ENCODE assay signal across 8 mouse cellular contexts in the genomic region with DNA sequence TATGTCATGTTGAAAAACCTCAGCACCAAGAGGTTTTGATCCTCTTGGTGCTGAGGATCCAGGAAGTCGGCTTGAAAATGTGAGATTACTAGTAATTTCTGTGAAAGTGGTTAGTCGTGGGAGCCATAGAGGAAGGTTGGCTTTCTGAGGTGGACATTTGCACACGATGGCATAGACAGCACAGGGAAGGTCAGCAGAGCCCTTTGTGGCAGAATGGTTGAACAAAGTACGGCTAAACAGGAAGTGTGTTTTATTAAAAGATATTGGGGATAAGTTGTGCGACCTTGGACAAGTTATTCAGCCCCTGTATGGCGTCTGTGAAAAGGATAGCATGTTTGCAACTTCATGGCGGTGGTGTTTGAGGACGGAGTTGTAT. TPM values are rescaled to one million over a fixed set of nuclear protein-coding genes. Genes with fewer than 3 reads are reported as not detected.
A peak's percentile ranks its signal among the peaks of the same experiment; 100 is the strongest.
DNase-seq lines count a peak whose midpoint lies in the region; ATAC-seq and TF ChIP-seq lines count a peak whose summit lies in the region.

No protein-coding gene starts in this region.

- in situ Hi-C loops in ES-E14 (cut with MboI; ENCODE audit: low sequenced_read_pairs in 2 of 2, unreplicated experiment in 2 of 2): no loop called here

- 25% methylated on average over 8 of the region's 8 CpGs for WGBS in heart, embryonic 11.5 days (ENCODE audit: insufficient replicate concordance)
- 36% methylated on average over 8 of the region's 8 CpGs for WGBS in forebrain, postnatal 0 days
- WGBS in macrophage (ENCODE audit: missing documents): 14% methylated on average over 8 of the region's 8 CpGs

- peaks cover 11% of the 10 kb centered on the region for H3K4me1 ChIP-seq in heart, embryonic 11.5 days (ENCODE audit: control insufficient read depth, insufficient read depth, low read length)
- no peaks in the 10 kb centered on the region for H3K4me1 ChIP-seq in ES-E14 (ENCODE audit: control insufficient read depth in 2 of 2, insufficient read depth in 2 of 2, low read length in 2 of 2, poor library complexity in 1 of 2)
- no peaks in the 10 kb centered on the region; the same call in 1 of the 2 replicates for H3K4me1 ChIP-seq in forebrain, postnatal 0 days (ENCODE audit: insufficient read depth)

- H3K27ac ChIP-seq in heart, embryonic 11.5 days (ENCODE audit: low read depth, low read length): peak overlapping the region; percentile 81
- H3K27ac ChIP-seq in ES-E14 (ENCODE audit: insufficient read depth, low read depth, low read length, poor library complexity, severe bottlenecking) (no peak overlapping the region), macrophage (peak overlapping the region; percentile 91)
- H3K27ac ChIP-seq in forebrain, postnatal 0 days (ENCODE audit: low read depth, low read length): peak overlapping the region; percentile 6; the same call in 1 of the 2 replicates

- H3K9me3 ChIP-seq in heart, embryonic 11.5 days (replicated peaks; ENCODE audit: control insufficient read depth, low read length): no peaks in the 10 kb centered on the region
- no peaks in the 10 kb centered on the region for H3K9me3 ChIP-seq in ES-E14 (ENCODE audit: control insufficient read depth, insufficient read depth, low read depth, low read length)
- H3K9me3 ChIP-seq in forebrain, postnatal 0 days (ENCODE audit: low read length): no peaks in the 10 kb centered on the region

- no peaks in the 10 kb centered on the region for H3K36me3 ChIP-seq in heart, embryonic 11.5 days (ENCODE audit: control insufficient read depth, insufficient read depth, low read length)
- peaks cover 1% of the 10 kb centered on the region; the same call in 1 of the 2 replicates for H3K36me3 ChIP-seq in ES-E14 (ENCODE audit: control insufficient read depth, insufficient read depth, low read length, poor library complexity, severe bottlenecking)
- no peaks in the 10 kb centered on the region for H3K36me3 ChIP-seq in forebrain, postnatal 0 days (ENCODE audit: insufficient read depth)
- H3K36me3 ChIP-seq in macrophage (ENCODE audit: inconsistent target): no peaks in the 10 kb centered on the region

- H3K27me3 ChIP-seq in heart, embryonic 11.5 days (ENCODE audit: control insufficient read depth, insufficient read depth, low read length): no peaks in the 10 kb centered on the region
- no peaks in the 10 kb centered on the region for H3K27me3 ChIP-seq in forebrain, postnatal 0 days (ENCODE audit: insufficient read depth, low read length)

- peak; percentile 35; the same call in 1 of the 2 replicates for ATAC-seq in heart, embryonic 11.5 days (replicated peaks; ENCODE audit: insufficient number of reproducible peaks, low FRiP score, low TSS enrichment)
- ATAC-seq in forebrain, postnatal 0 days: 0 out of 2 replicates have a peak, but pooled peaks have one; percentile 7

- peaks cover 47% of the 10 kb centered on the region for H3K79me2 ChIP-seq in macrophage (ENCODE audit: inconsistent target)

- H3K4me2 ChIP-seq in heart, embryonic 11.5 days: peak overlapping the region; percentile 87
- H3K4me2 ChIP-seq in forebrain, postnatal 0 days (ENCODE audit: low read depth): peak overlapping the region; percentile 72

- H3K9ac ChIP-seq in heart, embryonic 11.5 days (ENCODE audit: low read depth, low read length): peak overlapping the region; percentile 93
- H3K9ac ChIP-seq in ES-E14 (ENCODE audit: insufficient read depth, low read depth, low read length, poor library complexity, severe bottlenecking): peak overlapping the region; percentile 80
- H3K9ac ChIP-seq in forebrain, postnatal 0 days: peak overlapping the region; percentile 51

- H3K4me3 ChIP-seq in heart, embryonic 11.5 days (ENCODE audit: low read depth, low read length): peak overlapping the region; percentile 79
- peak overlapping the region; percentile 73 to 75 for H3K4me3 ChIP-seq in ES-E14 (ENCODE audit: insufficient read depth in 1 of 2, low read depth in 1 of 2, low read length in 2 of 2, poor library complexity in 1 of 2, severe bottlenecking in 1 of 2)
- peak overlapping the region; percentile 58 for H3K4me3 ChIP-seq in forebrain, postnatal 0 days (ENCODE audit: low read depth, low read length)
- H3K4me3 ChIP-seq in macrophage (ENCODE audit: inconsistent target): peak overlapping the region; percentile 84

- DNase-seq in heart, adult 8-10 months (ENCODE audit: low spot score): no peak
- DNase-seq in ES-E14 (ENCODE audit: low read depth, low spot score): no peak
- DNase-seq in forebrain, postnatal 0 days: no peak
- no peak for DNase-seq in ovary, postnatal 14 days (ENCODE audit: low spot score)
- no peak for DNase-seq in ovary, adult 18-20 months (ENCODE audit: low spot score)
- no peak for DNase-seq in embryo, embryonic 10.5 days (ENCODE audit: low spot score)

- TF ChIP-seq CTCF in forebrain, postnatal 0 days (IDR thresholded peaks at IDR 0.05; ENCODE audit: low read depth): no peak

TF ChIP-seq in ES-E14, 5 proteins besides CTCF, POLR2A, EP300 and RAD21:
- no peak for TF ChIP-seq ZC3H11A (IDR thresholded peaks at IDR 0.05; ENCODE audit: borderline replicate concordance, low read depth, low read length)
- TF ChIP-seq HCFC1 (IDR thresholded peaks at IDR 0.05; ENCODE audit: borderline replicate concordance, insufficient read depth, low read length): no peak
- no peak for TF ChIP-seq ZNF384 (IDR thresholded peaks at IDR 0.05; ENCODE audit: low read depth, low read length)
- no peak for TF ChIP-seq MAFK (IDR thresholded peaks at IDR 0.05; ENCODE audit: insufficient read depth, low read depth, low read length)
- no peak for TF ChIP-seq CHD2 (IDR thresholded peaks at IDR 0.05; ENCODE audit: low read depth, low read length)

RNA-seq across cellular contexts. Expression of a gene that starts 0.5 kb away (rescaled TPM):
- 62.5 and 74.7 TPM in 2 replicates for polyA plus RNA-seq in heart, embryonic 11.5 days (2014; fragmentation: Nextera tagmentation; extraction: Ambion mirVana)
- 100 to 1,000 TPM; 216 to 264 (median 243) TPM for total RNA-seq in heart, adult 8-10 months (2022)
- 16.2 and 16.7 TPM in 2 replicates for total RNA-seq in ES-E14 (2012; rRNA removed)
- 14.5 and 18.7 TPM in 2 replicates for total RNA-seq in forebrain, postnatal 0 days (2014; rRNA removed)
- polyA plus RNA-seq in forebrain, postnatal 0 days (2015; fragmentation: Nextera tagmentation; extraction: Ambion mirVana): 11.0 and 17.3 TPM in 2 replicates
- 10 to 100 TPM in 19 of 26 experiments, 1 to 10 TPM in 7; 2.5 to 77.1 (median 26.1) TPM for total RNA-seq in macrophage (2018; cell fraction: chromatin; rRNA removed)
- total RNA-seq in macrophage (2018; cell fraction: cytosol; rRNA removed): 10 to 100 TPM; 26.3 to 60.1 (median 42.6) TPM
- 10 to 100 TPM in 24 of 26 experiments, 1 to 10 TPM in 2; 6.2 to 62.9 (median 24.0) TPM for total RNA-seq in macrophage (2018; cell fraction: nucleus; rRNA removed)
- 38.2 to 43.3 TPM (median 40.5 TPM) in 3 replicates for polyA plus RNA-seq in macrophage (2018)

RNA-seq across cellular contexts. Expression of a gene that starts 31.1 kb away (rescaled TPM):
- polyA plus RNA-seq in heart, embryonic 11.5 days (2014; fragmentation: Nextera tagmentation; extraction: Ambion mirVana): 56.0 and 58.0 TPM in 2 replicates
- 10 to 100 TPM; 18.9 to 20.2 (median 19.5) TPM for total RNA-seq in heart, adult 8-10 months (2022)
- total RNA-seq in ES-E14 (2012; rRNA removed): 36.5 and 39.6 TPM in 2 replicates
- 73.2 and 88.7 TPM in 2 replicates for total RNA-seq in forebrain, postnatal 0 days (2014; rRNA removed)
- 48.7 and 52.2 TPM in 2 replicates for polyA plus RNA-seq in forebrain, postnatal 0 days (2015; fragmentation: Nextera tagmentation; extraction: Ambion mirVana)
- 100 to 1,000 TPM in 17 of 26 experiments, 10 to 100 TPM in 9; 48.1 to 165 (median 119) TPM for total RNA-seq in macrophage (2018; cell fraction: chromatin; rRNA removed)
- 10 to 100 TPM; 10.7 to 23.4 (median 17.4) TPM for total RNA-seq in macrophage (2018; cell fraction: cytosol; rRNA removed)
- 100 to 1,000 TPM in 5 of 26 experiments, 10 to 100 TPM in 21; 29.4 to 122 (median 62.3) TPM for total RNA-seq in macrophage (2018; cell fraction: nucleus; rRNA removed)
- polyA plus RNA-seq in macrophage (2018): 13.2 to 17.7 TPM (median 17.0 TPM) in 3 replicates

Comparison
In these comparisons a context has a peak if more than half of its experiments do, and no peak if none do; other contexts are left out.
1. RNA of a gene that starts 0.5 kb away (total RNA-seq): 216 to 264 TPM in heart, adult 8-10 months; 14.5 to 18.7 TPM in forebrain, postnatal 0 days and 16.2 to 16.7 TPM in ES-E14; every median in the first group is over 10 times any median in the second.
2. Peak in every context shown above with its lines, with median percentiles within 50 percentile points of each other: H3K4me3 ChIP-seq and H3K9ac ChIP-seq.